Mouse (Mus musculus) thymus, adult 2 months (tissue): ENCODE data around the gene Rph3al.

Experiments used
- CTCF ChIP-seq: fragments of 200-500 bp; IDR thresholded peaks from 2 replicates; pipeline ENCODE4 v1.5.1; 2012; ENCODE audit warnings: mild to moderate bottlenecking, control low read depth, low read length, moderate library complexity, borderline replicate concordance; ENCODE audit not compliant: control insufficient read depth, poor library complexity, insufficient read depth; ENCODE audit errors: extremely low read depth
- POLR2A ChIP-seq: fragments of 200-500 bp; IDR thresholded peaks from 2 replicates; pipeline ENCODE4 v1.6.1; 2012; ENCODE audit warnings: mild to moderate bottlenecking, low read length, control low read depth, moderate library complexity; ENCODE audit not compliant: control insufficient read depth, poor library complexity, insufficient read depth; ENCODE audit errors: extremely low read depth

DNA sequence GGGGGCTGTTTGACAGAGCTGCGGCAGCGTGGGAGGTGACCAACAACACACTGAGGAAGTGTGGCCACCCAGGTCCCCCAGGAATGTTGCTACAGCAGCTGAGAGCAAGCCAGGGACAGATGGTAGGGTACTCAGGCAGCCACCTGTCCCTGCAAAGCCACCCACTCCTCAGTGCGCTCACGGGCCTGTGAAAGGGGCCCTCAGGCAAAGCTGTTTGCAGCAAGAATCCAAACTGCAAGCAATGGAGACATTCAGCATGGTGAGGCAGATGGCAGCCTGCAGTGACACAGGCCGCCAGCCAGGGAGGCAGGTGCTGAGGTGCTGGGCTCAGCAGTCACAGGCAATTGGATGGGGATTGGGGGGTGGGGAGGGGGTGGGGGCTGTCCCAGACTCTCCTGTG, 68.3 kb downstream of the Rph3al start:
- TF ChIP-seq POLR2A (no peak), CTCF (no peak)
